Mouse (Mus musculus): ENCODE data around the gene Klk6. TPM values are rescaled to one million over a fixed set of nuclear protein-coding genes. Genes with fewer than 3 reads are reported as not detected.

Gene Klk6
- polyA plus RNA-seq (2012; rRNA removed; ENCODE audit: low replicate concordance): 0.82 TPM in 1 of 2 replicates, not detected in the other

GRCm38 (mm10) chr7:43824199-43824598 is at the start of gene Klk6:
Klk6 (plus strand) TSS chr7:43824499.

GRCm38 (mm10) chr7:43780746-43781145 is 43.6 kb upstream of the Klk6 start, which contains the start of gene Klk10:
Klk10 (plus strand) TSS chr7:43781035.

GRCm38 (mm10) chr7:43791591-43791990 is 32.7 kb upstream of the Klk6 start, which contains the start of gene Klk9:
Klk9 (plus strand) TSS chr7:43791891.

GRCm38 (mm10) chr7:43797333-43797769 is 26.9 kb upstream of the Klk6 start, which contains the start of gene Klk8:
Klk8 (plus strand) TSS chr7:43797577.

GRCm38 (mm10) chr7:43810994-43811393 is 13.3 kb upstream of the Klk6 start, which contains the start of gene Klk7:
Klk7 (plus strand) TSS chr7:43811294.

GRCm38 (mm10) chr7:43841701-43842100 is 17.4 kb downstream of the Klk6 start, which contains the start of gene Klk5:
Klk5 (plus strand) TSS chr7:43841971.

GRCm38 (mm10) chr7:43880912-43881311 is 56.6 kb downstream of the Klk6 start, which contains the start of gene Klk4:
Klk4 (plus strand) TSS chr7:43881160.

Other genes starting within 250 kb of the Klk6 start
- 0.99 and 2.5 TPM in 2 replicates for gene Zfp719, start 244.9 kb upstream of the Klk6 start, polyA plus RNA-seq (2012; rRNA removed; ENCODE audit: low replicate concordance)
- gene Zfp819, start 217.3 kb upstream of the Klk6 start, polyA plus RNA-seq (2012; rRNA removed; ENCODE audit: low replicate concordance): 0.06 TPM in 2 replicates
- not detected in 2 replicates for gene Ceacam18, start 189.8 kb upstream of the Klk6 start, polyA plus RNA-seq (2012; rRNA removed; ENCODE audit: low replicate concordance)
- gene Siglece, start 164.3 kb upstream of the Klk6 start, polyA plus RNA-seq (2012; rRNA removed; ENCODE audit: low replicate concordance): 3.8 and 5.4 TPM in 2 replicates
- gene Ctu1, start 152.5 kb upstream of the Klk6 start, polyA plus RNA-seq (2012; rRNA removed; ENCODE audit: low replicate concordance): 9.2 and 18.9 TPM in 2 replicates
- gene Klk14, start 134.1 kb upstream of the Klk6 start, polyA plus RNA-seq (2012; rRNA removed; ENCODE audit: low replicate concordance): not detected in 2 replicates
- 0.16 and 0.33 TPM in 2 replicates for gene Klk13, start 111.9 kb upstream of the Klk6 start, polyA plus RNA-seq (2012; rRNA removed; ENCODE audit: low replicate concordance)
- gene Klk12, start 55.6 kb upstream of the Klk6 start, polyA plus RNA-seq (2012; rRNA removed; ENCODE audit: low replicate concordance): not detected in 2 replicates
- 2.4 and 4.7 TPM in 2 replicates for gene Klk11, start 49.9 kb upstream of the Klk6 start, polyA plus RNA-seq (2012; rRNA removed; ENCODE audit: low replicate concordance)
- 0.98 and 8.7 TPM in 2 replicates for gene Klk10, start 43.5 kb upstream of the Klk6 start, polyA plus RNA-seq (2012; rRNA removed; ENCODE audit: low replicate concordance)
- gene Klk9, start 32.6 kb upstream of the Klk6 start, polyA plus RNA-seq (2012; rRNA removed; ENCODE audit: low replicate concordance): 0.14 and 0.30 TPM in 2 replicates
- 7.4 and 14.6 TPM in 2 replicates for gene Klk8, start 26.9 kb upstream of the Klk6 start, polyA plus RNA-seq (2012; rRNA removed; ENCODE audit: low replicate concordance)
- gene Klk7, start 13.2 kb upstream of the Klk6 start, polyA plus RNA-seq (2012; rRNA removed; ENCODE audit: low replicate concordance): 0.11 and 4.9 TPM in 2 replicates
- gene Klk5, start 17.5 kb downstream of the Klk6 start, polyA plus RNA-seq (2012; rRNA removed; ENCODE audit: low replicate concordance): 0.14 and 3.3 TPM in 2 replicates
- gene Klk4, start 56.7 kb downstream of the Klk6 start, polyA plus RNA-seq (2012; rRNA removed; ENCODE audit: low replicate concordance): not detected in 2 replicates
- not detected in 2 replicates for gene Klk15, start 109.2 kb downstream of the Klk6 start, polyA plus RNA-seq (2012; rRNA removed; ENCODE audit: low replicate concordance)
- gene Klk1b8, start 126.2 kb downstream of the Klk6 start, polyA plus RNA-seq (2012; rRNA removed; ENCODE audit: low replicate concordance): 0.14 TPM in 1 of 2 replicates, not detected in the other
- gene Klk1b1, start 142.3 kb downstream of the Klk6 start, polyA plus RNA-seq (2012; rRNA removed; ENCODE audit: low replicate concordance): not detected in 2 replicates
- not detected in 2 replicates for gene Klk1b9, start 151.6 kb downstream of the Klk6 start, polyA plus RNA-seq (2012; rRNA removed; ENCODE audit: low replicate concordance)
- gene Klk1b11, start 171.4 kb downstream of the Klk6 start, polyA plus RNA-seq (2012; rRNA removed; ENCODE audit: low replicate concordance): 0.14 TPM in 1 of 2 replicates, not detected in the other
- gene Klk1b26, start 187.7 kb downstream of the Klk6 start, polyA plus RNA-seq (2012; rRNA removed; ENCODE audit: low replicate concordance): 0.09 TPM in 1 of 2 replicates, not detected in the other
- gene Klk1b27, start 227.8 kb downstream of the Klk6 start, polyA plus RNA-seq (2012; rRNA removed; ENCODE audit: low replicate concordance): 1.4 and 3.0 TPM in 2 replicates

All from mammary gland, adult 2 months (tissue).